Mouse (Mus musculus): ENCODE results near the gene Wdr81. TPM values are rescaled to one million over a fixed set of nuclear protein-coding genes. Genes with fewer than 3 reads are reported as not detected.

The Wdr81 gene
- polyA plus RNA-seq (2012; rRNA removed): 12.8 and 14.1 TPM in 2 replicates

DNA sequence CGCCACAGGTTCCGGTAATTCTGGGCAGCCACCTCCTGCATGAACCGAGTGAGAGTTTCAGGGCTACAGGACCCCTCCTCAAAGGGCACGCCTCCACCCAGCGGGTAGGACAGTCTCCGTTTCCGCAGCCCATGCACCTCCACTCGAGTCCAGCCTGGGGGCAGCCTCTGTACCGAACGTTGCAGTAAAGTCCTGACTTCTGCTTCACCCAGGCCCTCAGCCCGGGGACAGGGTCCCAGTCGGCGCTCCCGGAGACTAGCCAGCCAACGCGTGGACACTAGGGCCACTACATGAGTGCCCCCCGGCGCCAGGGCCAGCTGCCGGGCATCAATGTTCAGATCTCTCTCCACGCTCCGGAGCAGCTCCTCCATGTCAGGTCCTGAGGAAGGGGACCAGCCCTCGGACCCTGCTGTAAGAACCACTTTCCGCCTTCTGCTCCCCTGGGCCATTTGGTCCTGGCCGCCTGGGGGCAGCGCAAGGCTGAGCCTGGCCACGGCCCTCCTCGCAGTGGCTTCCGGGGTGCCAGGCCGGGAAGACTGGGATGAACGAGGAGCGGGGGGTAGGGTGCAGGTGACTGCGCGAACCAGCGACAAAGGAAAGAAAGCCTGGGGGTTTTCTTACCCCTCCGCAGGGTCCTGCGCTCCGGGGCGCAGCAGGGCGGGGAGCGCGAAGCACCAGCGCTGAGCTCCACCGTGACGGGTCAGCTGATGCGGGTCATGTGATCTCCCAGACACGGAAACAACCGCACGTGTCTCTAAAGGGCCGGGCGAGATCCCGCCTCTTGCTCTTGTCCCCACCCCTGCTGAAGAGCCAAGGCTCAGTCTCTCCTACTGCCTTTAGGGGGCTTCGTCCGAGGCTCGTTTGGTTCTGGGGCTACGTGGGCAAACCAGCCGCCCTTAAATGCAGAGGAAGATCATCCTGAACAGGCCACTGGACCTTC is at the start of gene Wdr81:
Wdr81 (minus strand) TSS at position 727 of the 940 bp plus-strand sequence.
- H3K4me3 ChIP-seq (ENCODE audit: insufficient read depth, low read length): peak within 1 kb of the TSS; percentile 75
- H3K4me1 ChIP-seq (ENCODE audit: control insufficient read depth, insufficient read depth, low read length): peaks cover 11% of the 10 kb centered on the region
- TF ChIP-seq POLR2A (IDR thresholded peaks at IDR 0.05; ENCODE audit: extremely low read depth, insufficient read depth, low read length) (peak; percentile 72), CTCF (IDR thresholded peaks at IDR 0.05; ENCODE audit: extremely low read depth, insufficient read depth, low read length) (0 out of 2 replicates have a peak, but pooled peaks have one; percentile 14)
- peak within 1 kb of the TSS; percentile 34; the same call in 1 of the 2 replicates for H3K27ac ChIP-seq (ENCODE audit: insufficient read depth, low read length)

DNA sequence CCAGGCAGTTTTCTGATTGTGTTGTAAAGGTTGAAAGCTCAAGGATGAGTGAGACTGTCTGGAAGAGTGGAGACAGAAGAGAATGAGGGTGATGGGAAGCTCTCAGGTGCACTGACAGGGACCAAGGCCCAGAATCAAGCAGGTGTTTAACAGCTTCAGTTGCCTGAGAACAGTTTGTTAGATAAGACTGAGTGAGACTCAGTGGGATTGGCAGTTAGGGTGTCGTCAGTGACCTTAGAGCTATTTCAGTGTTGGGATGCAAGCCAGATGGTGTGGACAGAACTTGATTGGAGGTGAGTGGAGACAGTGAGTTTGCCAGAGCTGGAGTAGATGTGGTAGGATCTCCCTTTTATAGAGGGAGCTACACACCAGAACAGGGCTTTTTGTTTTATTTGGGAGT is 43.6 kb upstream of the Wdr81 start:
- no peaks in the 10 kb centered on the region for H3K4me1 ChIP-seq (ENCODE audit: control insufficient read depth, insufficient read depth, low read length)
- TF ChIP-seq POLR2A (IDR thresholded peaks at IDR 0.05; ENCODE audit: extremely low read depth, insufficient read depth, low read length) (no peak), CTCF (IDR thresholded peaks at IDR 0.05; ENCODE audit: extremely low read depth, insufficient read depth, low read length) (no peak)
- no peak overlapping the region for H3K4me3 ChIP-seq (ENCODE audit: insufficient read depth, low read length)
- no peak overlapping the region for H3K27ac ChIP-seq (ENCODE audit: insufficient read depth, low read length)

DNA sequence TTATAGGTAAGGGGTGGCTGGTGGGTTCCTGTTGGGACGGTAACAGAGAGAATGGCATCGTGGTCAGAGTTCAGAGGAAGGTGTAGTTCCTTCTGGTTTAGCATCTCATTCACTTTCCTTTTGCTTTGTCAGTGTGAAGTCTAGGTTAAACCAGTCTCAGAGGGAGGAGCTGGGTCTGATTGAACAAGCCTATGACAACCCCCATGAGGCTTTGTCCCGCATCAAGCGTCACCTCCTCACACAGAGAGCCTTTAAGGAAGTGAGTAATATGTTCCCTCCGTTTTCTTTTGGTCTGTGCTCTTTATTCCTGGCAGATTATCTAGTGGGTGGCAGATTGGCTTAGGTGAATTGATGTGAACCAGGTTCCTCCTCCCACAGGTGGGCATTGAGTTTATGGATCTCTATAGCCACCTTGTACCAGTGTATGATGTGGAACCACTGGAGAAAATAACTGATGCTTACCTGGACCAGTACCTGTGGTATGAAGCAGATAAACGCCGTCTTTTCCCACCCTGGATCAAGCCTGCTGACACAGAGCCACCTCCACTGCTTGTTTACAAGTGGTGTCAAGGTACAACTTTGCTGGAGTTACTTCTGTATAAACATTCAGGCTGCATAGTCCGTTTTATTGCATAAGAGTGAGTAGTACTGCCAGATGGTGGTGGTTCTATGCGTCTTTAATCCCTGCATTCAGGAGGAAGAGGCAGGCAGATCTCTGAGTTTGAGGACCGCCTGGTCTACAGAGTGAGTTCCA is 40.0 kb upstream of the Wdr81 start:
- no peak overlapping the region for H3K27ac ChIP-seq (ENCODE audit: insufficient read depth, low read length)
- TF ChIP-seq POLR2A (IDR thresholded peaks at IDR 0.05; ENCODE audit: extremely low read depth, insufficient read depth, low read length): no peak
- no peak for TF ChIP-seq CTCF (IDR thresholded peaks at IDR 0.05; ENCODE audit: extremely low read depth, insufficient read depth, low read length)
- no peak overlapping the region for H3K4me3 ChIP-seq (ENCODE audit: insufficient read depth, low read length)
- no peaks in the 10 kb centered on the region for H3K4me1 ChIP-seq (ENCODE audit: control insufficient read depth, insufficient read depth, low read length)

DNA sequence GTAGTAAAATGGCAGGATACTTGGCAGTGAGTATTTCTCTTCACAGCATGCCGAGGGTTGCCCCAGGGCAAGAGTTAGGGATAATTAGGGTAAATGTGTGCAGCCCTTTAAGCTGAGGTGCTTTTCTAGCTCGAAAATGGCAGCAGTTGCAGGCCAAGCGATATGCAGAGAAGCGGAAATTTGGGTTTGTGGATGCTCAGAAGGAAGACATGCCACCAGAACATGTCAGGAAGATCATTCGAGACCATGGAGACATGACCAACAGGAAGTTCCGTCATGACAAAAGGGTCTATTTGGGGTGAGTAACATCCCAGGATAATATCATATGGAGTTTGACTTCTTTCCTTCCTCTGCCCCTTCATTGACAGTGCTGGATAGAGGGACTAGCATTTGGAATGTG is 33.0 kb upstream of the Wdr81 start:
- peak overlapping the region; percentile 50 for H3K4me3 ChIP-seq (ENCODE audit: insufficient read depth, low read length)
- H3K4me1 ChIP-seq (ENCODE audit: control insufficient read depth, insufficient read depth, low read length): peaks cover 5% of the 10 kb centered on the region
- TF ChIP-seq CTCF (IDR thresholded peaks at IDR 0.05; ENCODE audit: extremely low read depth, insufficient read depth, low read length) (no peak), POLR2A (IDR thresholded peaks at IDR 0.05; ENCODE audit: extremely low read depth, insufficient read depth, low read length) (no peak)
- no peak overlapping the region for H3K27ac ChIP-seq (ENCODE audit: insufficient read depth, low read length)

DNA sequence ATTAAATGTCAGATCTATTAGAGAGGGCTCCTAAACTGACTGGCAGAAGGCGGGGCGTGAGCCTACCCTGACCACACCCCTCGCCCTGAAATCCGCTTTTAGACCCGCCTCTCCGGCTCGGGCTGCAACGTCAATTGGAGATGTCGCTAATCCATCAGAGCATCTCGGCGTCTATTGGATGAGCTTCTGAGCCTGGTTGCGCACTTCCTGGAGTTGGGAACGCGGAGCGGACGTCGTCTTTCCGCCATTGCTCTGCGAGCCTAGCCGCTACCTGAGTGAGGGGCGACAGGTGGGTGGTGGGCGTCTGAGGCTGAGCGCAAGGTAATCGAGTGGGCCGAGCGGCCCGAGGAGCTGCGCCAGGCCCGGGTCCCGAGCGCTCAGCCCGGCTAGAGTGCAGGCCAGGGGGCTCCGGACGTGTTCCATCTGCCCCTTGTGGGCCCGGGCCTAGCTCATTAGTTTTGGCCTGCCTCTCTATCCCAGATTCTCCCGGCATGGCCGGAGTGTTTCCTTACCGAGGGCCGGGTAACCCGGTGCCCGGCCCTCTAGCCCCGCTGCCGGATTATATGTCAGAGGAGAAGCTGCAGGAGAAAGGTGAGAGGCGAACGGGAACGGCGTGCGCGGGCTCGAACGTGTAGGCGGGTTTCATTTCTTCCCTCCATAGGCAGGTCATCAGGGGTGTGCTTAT is 32.2 kb upstream of the Wdr81 start, which contains the start of gene Prpf8:
Prpf8 (plus strand) TSS at position 216 of the 685 bp plus-strand sequence.
- peaks cover 5% of the 10 kb centered on the region for H3K4me1 ChIP-seq (ENCODE audit: control insufficient read depth, insufficient read depth, low read length)
- peak within 1 kb of the TSS; percentile 50 for H3K4me3 ChIP-seq (ENCODE audit: insufficient read depth, low read length)
- no peak within 1 kb of the TSS for H3K27ac ChIP-seq (ENCODE audit: insufficient read depth, low read length)
- TF ChIP-seq CTCF (IDR thresholded peaks at IDR 0.05; ENCODE audit: extremely low read depth, insufficient read depth, low read length) (no peak), POLR2A (IDR thresholded peaks at IDR 0.05; ENCODE audit: extremely low read depth, insufficient read depth, low read length) (peak; percentile 90)

DNA sequence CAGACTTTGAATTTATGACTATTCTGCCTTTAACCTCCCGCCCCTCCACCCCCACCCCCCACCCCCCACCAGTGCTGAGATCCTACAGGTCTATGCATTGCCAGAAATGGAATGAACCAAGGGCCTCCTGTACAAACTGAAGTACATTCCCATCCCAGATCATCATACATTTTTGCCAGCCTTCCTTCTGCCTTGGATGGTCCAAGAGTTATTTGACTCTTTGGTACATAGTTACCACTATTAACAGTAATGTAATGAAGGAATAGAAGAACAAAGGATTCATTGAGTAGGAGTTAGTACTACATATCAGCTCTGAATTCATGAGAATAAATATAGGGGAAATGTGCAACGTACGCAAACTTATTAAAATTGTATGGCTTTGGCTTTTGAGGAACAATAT is 31.7 kb upstream of the Wdr81 start:
- Histone ChIP-seq H3K4me3 (ENCODE audit: insufficient read depth, low read length) (no peak overlapping the region; the same call in 1 of the 2 replicates), H3K27ac (ENCODE audit: insufficient read depth, low read length) (no peak overlapping the region), H3K4me1 (ENCODE audit: control insufficient read depth, insufficient read depth, low read length) (peaks cover 5% of the 10 kb centered on the region)
- TF ChIP-seq CTCF (IDR thresholded peaks at IDR 0.05; ENCODE audit: extremely low read depth, insufficient read depth, low read length): no peak

DNA sequence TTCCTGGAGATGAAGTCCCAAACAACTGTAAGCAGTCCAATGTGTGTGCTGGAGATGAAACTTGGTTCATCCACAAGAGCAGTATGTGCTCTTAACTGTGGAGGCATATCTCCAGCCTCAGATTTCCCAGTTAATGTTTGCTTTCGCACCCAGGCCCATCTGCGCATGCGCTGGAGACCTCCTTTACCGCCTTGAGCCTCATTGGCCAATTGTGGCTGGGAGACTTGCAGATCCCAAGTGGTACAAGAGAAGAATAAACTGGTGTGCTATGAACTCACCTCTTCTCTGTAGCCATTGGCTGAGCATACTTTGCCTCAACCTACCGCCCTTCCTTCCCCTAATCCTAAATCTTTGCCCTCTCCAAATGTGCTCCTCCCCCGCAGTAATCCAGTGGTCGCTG is 18.9 kb upstream of the Wdr81 start:
- no peaks in the 10 kb centered on the region for H3K4me1 ChIP-seq (ENCODE audit: control insufficient read depth, insufficient read depth, low read length)
- no peak for TF ChIP-seq CTCF (IDR thresholded peaks at IDR 0.05; ENCODE audit: extremely low read depth, insufficient read depth, low read length)
- TF ChIP-seq POLR2A (IDR thresholded peaks at IDR 0.05; ENCODE audit: extremely low read depth, insufficient read depth, low read length): no peak

DNA sequence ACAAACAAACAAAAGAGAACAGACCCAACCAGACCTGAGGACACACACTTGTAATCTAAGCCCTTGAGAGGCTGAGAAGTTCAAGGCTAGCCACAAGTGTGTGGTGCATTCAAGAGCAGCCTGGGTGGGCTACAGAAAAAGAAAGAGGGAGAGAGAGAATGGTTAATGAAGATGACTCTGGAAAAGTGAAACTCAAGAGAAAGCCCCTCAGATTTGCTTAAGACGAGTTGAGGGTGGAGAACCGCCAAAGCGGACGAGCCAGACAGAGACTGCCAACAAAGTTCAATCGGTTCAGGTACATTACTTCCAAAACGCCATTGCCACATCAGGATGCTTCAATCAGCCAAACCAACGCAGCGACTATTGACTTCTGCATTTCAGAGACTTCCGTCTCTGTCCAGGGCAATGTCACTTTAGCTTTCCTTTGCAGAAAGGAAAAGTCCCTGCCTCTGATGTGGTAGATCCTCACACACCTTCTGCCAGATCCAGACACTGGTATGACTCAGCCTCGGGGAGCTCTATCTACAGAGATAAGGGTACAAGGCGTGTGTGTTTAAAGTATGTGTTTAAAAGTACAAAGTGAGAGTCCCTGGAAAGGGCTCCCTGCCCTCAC is 18.1 kb upstream of the Wdr81 start:
- TF ChIP-seq CTCF (IDR thresholded peaks at IDR 0.05; ENCODE audit: extremely low read depth, insufficient read depth, low read length) (no peak), POLR2A (IDR thresholded peaks at IDR 0.05; ENCODE audit: extremely low read depth, insufficient read depth, low read length) (no peak)
- Histone ChIP-seq H3K4me3 (ENCODE audit: insufficient read depth, low read length) (no peak overlapping the region), H3K27ac (ENCODE audit: insufficient read depth, low read length) (no peak overlapping the region), H3K4me1 (ENCODE audit: control insufficient read depth, insufficient read depth, low read length) (no peaks in the 10 kb centered on the region)

More for the DNA sequence above, 18.9 kb upstream of the Wdr81 start:
- H3K27ac ChIP-seq (ENCODE audit: insufficient read depth, low read length): no peak overlapping the region
- H3K4me3 ChIP-seq (ENCODE audit: insufficient read depth, low read length): no peak overlapping the region

DNA sequence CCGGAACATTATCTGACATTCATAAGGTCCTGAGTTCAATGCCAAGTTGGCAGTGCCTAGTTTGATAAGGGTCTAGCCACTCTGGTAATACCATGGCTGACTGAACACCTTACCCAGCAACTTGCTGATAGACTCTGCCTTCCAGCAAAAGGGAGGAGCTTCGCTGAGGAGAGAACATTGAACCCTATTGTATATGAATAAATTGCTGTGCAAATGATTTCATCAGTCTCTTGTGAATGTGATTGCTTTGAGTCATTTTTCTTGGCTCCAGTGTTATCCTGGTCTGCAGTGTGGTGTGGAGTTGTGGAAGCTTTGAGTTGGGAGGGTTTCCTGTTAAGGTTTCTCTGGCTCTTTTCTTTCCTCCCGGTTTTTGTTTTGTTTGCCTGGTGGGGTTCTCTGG is 16.2 kb upstream of the Wdr81 start:
- no peak for TF ChIP-seq POLR2A (IDR thresholded peaks at IDR 0.05; ENCODE audit: extremely low read depth, insufficient read depth, low read length)
- no peak for TF ChIP-seq CTCF (IDR thresholded peaks at IDR 0.05; ENCODE audit: extremely low read depth, insufficient read depth, low read length)
- Histone ChIP-seq H3K4me3 (ENCODE audit: insufficient read depth, low read length) (no peak overlapping the region), H3K4me1 (ENCODE audit: control insufficient read depth, insufficient read depth, low read length) (no peaks in the 10 kb centered on the region), H3K27ac (ENCODE audit: insufficient read depth, low read length) (no peak overlapping the region)

Data from cortical plate, adult 2 months (tissue).